Mouse (Mus musculus): Measurements from ENCODE around the gene Slc1a7.

DNA sequence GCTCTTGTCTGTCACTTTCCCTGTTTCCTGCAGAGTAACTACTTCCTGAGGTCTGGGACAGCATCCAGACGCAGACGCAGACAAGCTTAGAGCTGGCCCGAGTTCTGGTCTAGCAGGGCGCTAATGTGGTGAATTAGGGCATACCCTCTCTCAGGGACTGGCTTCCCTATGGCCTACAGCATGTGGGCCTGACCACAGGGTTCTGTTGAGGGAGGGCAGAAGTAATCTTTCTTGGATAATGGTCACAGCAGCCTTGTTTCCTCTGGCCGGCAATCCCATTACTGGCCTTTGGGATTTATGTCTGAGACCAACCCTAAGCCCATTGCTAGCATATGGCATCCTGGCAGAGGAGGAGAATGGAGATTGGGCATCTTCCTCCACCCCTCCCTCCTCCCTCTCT is 22.7 kb downstream of the Slc1a7 start:
- no peak for TF ChIP-seq EP300 (IDR thresholded peaks at IDR 0.05; ENCODE audit: low read depth)
- no peak for TF ChIP-seq CTCF (IDR thresholded peaks at IDR 0.05; ENCODE audit: low read depth)

All from heart, postnatal 0 days (tissue).